Mouse (Mus musculus) thymus, adult 2 months (tissue): ENCODE data around the gene Heatr4. TPM values are rescaled to one million over a fixed set of nuclear protein-coding genes. Genes with fewer than 3 reads are reported as not detected.
A peak's percentile ranks its signal among the peaks of the same experiment; 100 is the strongest.

Experiments
- DNase-seq: peaks from one replicate; pipeline ENCODE4 v3.0.0; 2021
- H3K27ac ChIP-seq: fragments of 200-500 bp; 2 replicates; pipeline ENCODE4 v1.5.1; 2012; ENCODE audit warnings: low read length, control low read depth; ENCODE audit not compliant: control insufficient read depth, insufficient read depth
- H3K27me3 ChIP-seq: fragments of 200-500 bp; 2 replicates; pipeline ENCODE4 v1.6.1; 2012; ENCODE audit warnings: mild to moderate bottlenecking, low read length, moderate library complexity, mixed read lengths; ENCODE audit not compliant: control insufficient read depth, insufficient read depth
- H3K36me3 ChIP-seq: fragments of 200-500 bp; 2 replicates; pipeline ENCODE4 v1.6.1; 2012; ENCODE audit warnings: mild to moderate bottlenecking, low read length, moderate library complexity; ENCODE audit not compliant: control insufficient read depth, insufficient read depth
- H3K4me1 ChIP-seq: fragments of 200-500 bp; replicated peaks from 2 replicates; pipeline ENCODE4 v1.6.1; 2012; ENCODE audit warnings: low read length; ENCODE audit not compliant: control insufficient read depth, insufficient read depth
- H3K4me3 ChIP-seq: fragments of 200-500 bp; 2 replicates; pipeline ENCODE4 v1.5.1; 2012; ENCODE audit warnings: mild to moderate bottlenecking, low read length, control low read depth, moderate library complexity; ENCODE audit not compliant: control insufficient read depth, insufficient read depth
- CTCF ChIP-seq: fragments of 200-500 bp; IDR thresholded peaks from 2 replicates; pipeline ENCODE4 v1.5.1; 2012; ENCODE audit warnings: mild to moderate bottlenecking, control low read depth, low read length, moderate library complexity, borderline replicate concordance; ENCODE audit not compliant: control insufficient read depth, poor library complexity, insufficient read depth; ENCODE audit errors: extremely low read depth
- POLR2A ChIP-seq: fragments of 200-500 bp; IDR thresholded peaks from 2 replicates; pipeline ENCODE4 v1.6.1; 2012; ENCODE audit warnings: mild to moderate bottlenecking, low read length, control low read depth, moderate library complexity; ENCODE audit not compliant: control insufficient read depth, poor library complexity, insufficient read depth; ENCODE audit errors: extremely low read depth
- WGBS: fragments of 180-500 bp; shearing (Covaris S2); methylation state at CpG from one replicate; pipeline ENCODE4 v1.1.7; 2018; 5-methylcytosine and 5-hydroxymethylcytosine counted together
- polyA plus RNA-seq: library from polyadenylated mRNA; depleted of rRNA; stranded (reverse); fragments of >200 nt; gene quantifications from 2 replicates; pipeline ENCODE4 v1.2.3, GENCODE M21; 2012

Heatr4 gene
- polyA plus RNA-seq, 1 experiment = not detected

DNA sequence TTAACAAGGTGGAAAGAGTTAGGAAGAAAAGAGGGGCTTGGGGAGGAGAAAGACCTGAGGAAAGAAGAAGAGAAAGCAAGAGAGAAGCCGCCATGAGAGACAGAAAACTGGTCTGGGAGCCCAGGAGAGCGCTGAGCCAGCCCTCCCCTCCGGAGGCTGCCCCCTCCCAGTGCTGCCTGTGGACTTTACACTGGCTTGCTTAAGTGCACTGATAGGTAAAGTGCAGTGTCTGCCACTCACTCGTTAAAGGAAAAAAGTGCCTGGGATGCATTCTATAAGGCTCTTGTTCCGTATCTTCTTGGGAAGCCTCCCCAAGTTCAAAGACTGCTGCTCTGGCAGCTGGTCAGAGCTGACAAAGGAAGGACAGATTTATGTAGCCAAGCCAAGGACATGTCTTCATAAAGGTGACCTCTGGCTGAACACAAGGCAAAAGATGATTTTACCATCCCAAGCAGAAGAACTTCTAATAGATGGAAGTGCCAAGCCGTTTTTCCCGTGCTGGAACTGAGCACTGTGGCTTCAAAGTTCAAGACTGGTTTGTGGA is 59.4 kb downstream of the Heatr4 start:
- peaks cover 7% of the 10 kb centered on the region for H3K4me1 ChIP-seq
- DNase-seq = no peak
- no peaks in the 10 kb centered on the region for H3K27me3 ChIP-seq
- no peak for TF ChIP-seq POLR2A
- no peak for TF ChIP-seq CTCF
- no peak overlapping the region for H3K27ac ChIP-seq
- H3K4me3 ChIP-seq = no peak overlapping the region
- no peaks in the 10 kb centered on the region for H3K36me3 ChIP-seq
- 94% methylated on average over 7 of the region's 7 CpGs for WGBS

DNA sequence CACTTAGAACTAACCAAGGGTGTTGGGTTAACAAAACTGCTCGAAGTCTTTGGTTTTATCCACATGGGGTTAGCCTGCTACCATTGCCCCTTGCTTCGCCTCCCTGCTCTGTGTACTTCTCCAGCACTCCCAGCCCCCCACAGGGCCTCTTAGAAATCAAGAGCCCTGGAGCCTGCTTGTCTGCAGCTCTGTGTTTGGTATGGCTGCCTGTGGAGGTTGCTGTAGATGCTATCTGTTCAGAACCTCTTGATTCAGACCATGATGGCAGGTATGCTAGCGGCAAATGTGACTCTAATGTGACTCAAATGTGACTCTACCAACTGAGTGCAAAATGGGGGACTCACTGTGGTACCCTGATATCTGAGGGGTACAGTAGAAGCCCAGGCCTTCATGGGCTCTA is 60.3 kb downstream of the Heatr4 start:
- Histone ChIP-seq H3K4me1 (peaks cover 7% of the 10 kb centered on the region), H3K36me3 (no peaks in the 10 kb centered on the region), H3K27ac (no peak overlapping the region), H3K27me3 (no peaks in the 10 kb centered on the region), H3K4me3 (no peak overlapping the region)
- 91% methylated on average over 3 of the region's 3 CpGs for WGBS
- TF ChIP-seq CTCF (no peak), POLR2A (no peak)
- DNase-seq = no peak

DNA sequence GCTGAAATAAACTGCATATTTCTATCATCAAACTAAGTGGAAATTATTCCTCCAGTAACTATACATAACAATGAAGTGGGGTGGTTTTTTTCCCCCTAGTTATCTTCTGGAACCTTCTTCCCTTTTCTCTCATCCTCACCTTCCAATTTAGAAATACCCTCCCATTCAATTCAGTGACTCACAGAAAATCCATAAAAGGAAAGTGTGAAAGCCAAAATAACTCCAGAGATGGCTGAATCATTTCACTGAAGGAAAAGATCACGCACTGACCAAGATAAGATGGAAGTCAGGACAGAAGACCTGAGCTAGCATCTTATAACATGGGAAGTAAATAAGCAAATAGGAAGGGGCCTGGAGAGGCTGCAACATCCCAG is 61.2 kb downstream of the Heatr4 start:
- peaks cover 5% of the 10 kb centered on the region for H3K4me1 ChIP-seq
- no peak for DNase-seq
- no peaks in the 10 kb centered on the region for H3K36me3 ChIP-seq
- no peak overlapping the region for H3K27ac ChIP-seq
- no peak overlapping the region for H3K4me3 ChIP-seq
- H3K27me3 ChIP-seq = no peaks in the 10 kb centered on the region
- TF ChIP-seq POLR2A (no peak), CTCF (no peak)
- WGBS = 100% methylated on average over 1 of the region's 1 CpGs

DNA sequence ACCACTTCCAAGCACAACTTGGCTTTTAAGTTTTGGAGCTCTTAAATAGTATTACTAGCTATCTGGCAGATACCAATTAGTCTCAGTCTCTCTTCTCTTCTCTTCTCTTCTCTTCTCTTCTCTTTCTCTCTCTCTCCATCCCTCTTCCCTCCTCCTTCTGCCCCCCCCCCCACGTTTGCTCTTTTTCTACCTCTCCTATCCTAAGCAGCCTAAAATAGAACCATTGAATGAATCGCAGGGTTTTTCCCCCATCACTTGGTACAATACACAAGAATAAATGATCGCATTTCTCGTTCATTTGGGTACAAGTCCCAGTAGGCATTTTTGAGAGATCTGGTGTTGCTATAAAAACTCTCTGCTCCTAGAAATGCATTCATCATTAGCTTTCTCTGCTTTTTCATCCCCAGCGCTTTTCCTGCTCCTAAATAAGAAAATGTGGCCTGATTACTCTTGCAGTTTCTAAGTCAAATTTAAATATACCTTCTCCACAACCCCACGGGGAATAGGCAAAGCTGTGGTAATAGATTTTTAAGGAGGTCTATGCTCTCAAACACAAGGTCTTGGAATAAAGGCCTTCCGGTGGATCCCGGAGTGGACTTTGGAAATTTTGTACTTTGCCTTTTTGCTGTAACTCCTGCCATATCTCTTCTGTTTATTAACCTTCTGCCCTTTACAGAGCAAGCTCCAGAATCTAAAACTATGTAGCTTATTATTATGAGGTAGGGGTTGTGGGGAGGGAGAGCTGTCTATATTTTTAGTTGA is 61.7 kb downstream of the Heatr4 start:
- no peaks in the 10 kb centered on the region for H3K27me3 ChIP-seq
- TF ChIP-seq POLR2A = no peak
- TF ChIP-seq CTCF = no peak
- peaks cover 5% of the 10 kb centered on the region for H3K4me1 ChIP-seq
- H3K4me3 ChIP-seq = no peak overlapping the region
- WGBS = 70% methylated on average over 8 of the region's 8 CpGs
- H3K36me3 ChIP-seq = no peaks in the 10 kb centered on the region
- no peak overlapping the region for H3K27ac ChIP-seq
- no peak for DNase-seq

DNA sequence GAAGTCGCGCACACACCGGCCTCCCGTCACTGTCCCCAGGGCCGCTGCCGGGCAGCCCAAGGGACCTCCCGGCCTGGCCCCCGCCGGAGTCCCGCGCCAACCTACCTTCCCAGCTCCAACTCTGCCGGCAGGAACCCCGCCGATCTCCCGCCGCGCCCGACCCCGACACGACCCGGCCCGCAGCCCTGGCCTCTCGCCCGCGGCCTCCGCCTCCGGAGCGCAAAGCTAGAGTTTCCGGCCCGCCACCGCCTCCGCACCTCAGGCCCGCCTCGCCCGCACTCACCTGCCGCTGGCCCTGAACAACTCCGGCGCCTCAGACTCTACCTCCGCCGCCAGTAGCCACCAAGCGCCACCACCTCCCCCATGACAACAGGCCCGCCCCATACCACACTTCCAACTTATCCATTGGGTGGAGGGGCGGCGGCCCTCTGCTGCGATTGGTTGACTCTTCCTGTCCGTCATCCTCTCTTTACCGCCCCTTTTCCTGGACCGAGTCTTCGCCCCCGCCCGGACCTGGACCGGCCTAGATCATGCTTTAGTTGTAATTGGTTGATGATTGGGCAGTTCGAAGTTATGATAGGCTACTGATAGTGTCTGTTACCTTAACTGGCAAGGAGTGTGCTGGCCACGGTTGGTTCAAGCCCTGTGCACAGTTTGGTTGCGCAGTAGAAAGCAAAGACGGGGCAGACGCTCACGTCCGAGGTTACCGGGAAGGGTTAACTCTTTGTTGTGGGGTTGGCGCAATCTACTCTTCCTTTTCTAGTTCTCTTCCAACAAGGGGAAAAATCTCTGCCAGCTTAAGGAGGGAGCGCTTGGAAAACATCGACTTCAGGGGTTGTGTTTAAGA is 62.9 kb downstream of the Heatr4 start, which contains the start of gene Numb:
TSS of gene Numb (minus strand) at position 400 of the 847 bp plus-strand sequence.
- DNase-seq = peak; percentile 97
- Histone ChIP-seq H3K27ac (no peak within 1 kb of the TSS), H3K4me1 (peaks cover 5% of the 10 kb centered on the region), H3K27me3 (no peaks in the 10 kb centered on the region), H3K36me3 (no peaks in the 10 kb centered on the region), H3K4me3 (peak within 1 kb of the TSS; percentile 80)
- under 1% methylated on average over 63 of the region's 63 CpGs for WGBS
- no peak for TF ChIP-seq CTCF
- TF ChIP-seq POLR2A = peak; percentile 83

DNA sequence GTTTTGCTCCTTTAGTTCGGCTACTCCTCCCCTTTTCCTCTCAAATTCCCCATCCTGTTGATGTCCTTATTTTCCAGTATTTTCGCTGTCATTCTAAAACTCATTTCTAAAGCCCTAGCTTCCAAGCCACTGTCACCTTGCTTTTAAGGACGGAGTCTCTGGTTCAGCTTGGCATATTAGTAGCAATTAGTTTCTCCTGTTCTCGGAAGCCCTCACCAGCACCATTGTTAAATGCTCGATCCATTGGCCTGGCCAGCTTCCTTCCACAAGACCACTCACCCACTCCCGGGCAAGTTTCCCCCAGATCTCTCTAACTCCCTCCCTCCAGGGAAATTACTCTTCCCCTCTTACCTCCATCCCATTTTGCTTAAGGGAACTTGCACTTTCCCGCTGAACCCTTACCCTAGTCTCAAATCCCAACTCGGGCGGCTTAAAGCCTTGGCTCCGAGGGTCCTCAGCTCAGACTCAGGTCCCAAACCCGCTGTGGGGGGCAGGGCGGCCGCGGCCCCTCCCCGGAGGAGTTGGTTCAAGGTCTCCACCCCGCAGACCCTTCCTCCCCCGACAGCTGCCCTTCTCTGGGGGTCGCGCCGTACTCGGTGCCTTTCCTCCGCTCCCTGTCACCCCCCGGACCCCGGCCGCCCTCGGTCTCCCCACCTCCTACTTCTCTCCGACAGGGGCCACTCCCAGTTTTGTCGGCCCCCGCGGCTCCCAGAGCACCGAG is 63.8 kb downstream of the Heatr4 start:
- no peak for TF ChIP-seq POLR2A
- no peak for TF ChIP-seq CTCF
- peak overlapping the region; percentile 80 for H3K4me3 ChIP-seq
- peaks cover 5% of the 10 kb centered on the region for H3K4me1 ChIP-seq
- H3K36me3 ChIP-seq = no peaks in the 10 kb centered on the region
- peak; percentile 46 for DNase-seq
- 9% methylated on average over 31 of the region's 31 CpGs for WGBS
- H3K27ac ChIP-seq = no peak overlapping the region
- no peaks in the 10 kb centered on the region for H3K27me3 ChIP-seq
